Mouse (Mus musculus): Measurements from ENCODE around the gene Cplx1.
"Not testable (repeated sequence)": the region's sequence is repeated elsewhere in the genome, so short reads cannot be mapped to it uniquely, and the experiment has no call there.

Cplx1 gene

DNA sequence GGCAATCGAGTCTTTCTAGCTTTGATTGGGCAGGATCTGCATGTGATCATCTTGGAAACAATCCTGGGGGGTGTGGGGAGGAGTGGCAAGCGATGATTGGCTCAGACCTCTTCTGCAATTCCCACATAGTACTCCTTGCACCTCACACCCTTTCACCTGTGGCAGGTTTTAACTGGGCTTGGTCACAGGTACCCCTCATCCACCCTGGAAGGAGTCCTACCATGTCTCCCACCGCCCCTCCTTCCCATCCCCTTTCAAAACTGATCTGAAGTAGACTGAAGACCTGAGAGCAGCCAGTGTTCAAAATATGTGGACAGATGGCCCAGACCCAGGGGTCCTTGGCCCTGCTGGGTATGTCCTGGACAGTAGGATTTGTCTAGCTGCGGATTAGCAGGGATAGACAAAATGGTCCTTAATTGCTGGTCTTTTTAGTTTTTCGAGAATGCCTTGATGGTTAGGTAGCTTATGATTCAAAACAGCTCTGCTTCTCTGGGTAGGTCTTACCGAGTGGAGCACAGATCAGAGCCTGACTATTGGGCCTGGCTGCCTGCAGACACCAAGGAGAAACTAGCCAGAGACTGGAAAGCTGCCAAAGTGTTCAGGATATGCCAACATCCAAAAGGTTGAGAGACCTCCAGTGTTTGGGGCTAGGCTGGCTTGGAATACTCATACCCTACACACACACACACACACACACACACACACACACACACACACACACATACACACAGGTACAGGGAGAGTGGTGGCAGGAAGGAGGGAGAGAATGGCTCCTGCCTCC, 34.1 kb downstream of the Cplx1 start:
- no peak for DNase-seq

DNA sequence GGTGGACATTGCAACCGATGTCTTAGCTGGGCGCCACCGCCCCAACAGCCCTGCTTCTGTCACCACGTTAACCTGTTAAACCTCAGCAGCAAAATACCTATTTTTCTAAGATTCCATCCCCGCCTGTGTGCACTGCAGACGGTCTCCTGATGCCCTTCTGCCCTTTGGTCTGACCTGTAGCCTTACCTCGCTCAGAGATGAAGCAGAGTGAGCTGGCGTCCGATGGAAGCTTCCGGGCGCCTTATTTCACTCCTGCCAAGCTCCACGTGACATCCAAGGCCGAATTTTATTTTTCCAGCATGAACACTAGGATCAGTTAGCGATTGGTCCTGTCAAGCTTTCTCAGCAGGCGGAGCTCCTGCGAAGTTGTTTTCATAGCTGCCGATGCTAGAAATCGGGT, 47.5 kb downstream of the Cplx1 start:
- no peak for DNase-seq

DNA sequence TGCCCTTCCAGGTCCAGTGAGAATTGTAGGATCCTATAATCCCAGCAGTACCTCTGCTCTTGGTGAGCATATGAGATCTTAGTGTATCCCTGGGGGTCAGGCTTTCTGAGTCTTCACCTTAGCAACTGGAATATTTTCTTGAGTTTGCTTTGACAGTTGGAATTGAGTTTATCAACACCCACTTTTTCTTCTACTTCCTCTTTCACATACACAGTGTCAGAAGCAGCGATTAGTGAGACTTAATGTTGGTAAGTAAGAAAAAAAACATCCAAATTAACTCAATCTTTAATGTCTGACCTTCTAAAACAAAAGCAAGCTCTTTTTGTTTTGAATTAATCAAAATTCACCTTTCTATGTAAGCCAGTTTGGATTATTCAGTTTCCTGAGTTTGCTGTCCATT, 48.3 kb downstream of the Cplx1 start:
- no peak for DNase-seq

DNA sequence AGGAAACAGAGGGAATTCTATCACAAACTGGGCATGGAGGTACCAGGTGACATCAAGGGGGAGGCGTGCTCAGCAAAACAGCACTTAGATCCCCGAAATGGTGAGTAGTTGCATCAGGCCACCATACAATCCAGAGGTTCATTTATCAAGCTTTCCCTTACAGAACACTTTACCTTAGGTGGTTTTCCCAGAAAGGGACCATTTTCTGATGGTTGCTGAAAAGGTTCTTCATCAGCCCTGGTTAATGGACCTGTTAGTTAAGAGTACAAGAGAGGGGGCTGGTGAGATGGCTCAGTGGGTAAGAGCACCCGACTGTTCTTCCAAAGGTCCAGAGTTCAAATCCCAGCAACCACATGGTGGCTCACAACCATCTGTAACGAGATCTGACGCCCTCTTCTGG, 63.7 kb downstream of the Cplx1 start:
- DNase-seq, result not testable (repeated sequence)

DNA sequence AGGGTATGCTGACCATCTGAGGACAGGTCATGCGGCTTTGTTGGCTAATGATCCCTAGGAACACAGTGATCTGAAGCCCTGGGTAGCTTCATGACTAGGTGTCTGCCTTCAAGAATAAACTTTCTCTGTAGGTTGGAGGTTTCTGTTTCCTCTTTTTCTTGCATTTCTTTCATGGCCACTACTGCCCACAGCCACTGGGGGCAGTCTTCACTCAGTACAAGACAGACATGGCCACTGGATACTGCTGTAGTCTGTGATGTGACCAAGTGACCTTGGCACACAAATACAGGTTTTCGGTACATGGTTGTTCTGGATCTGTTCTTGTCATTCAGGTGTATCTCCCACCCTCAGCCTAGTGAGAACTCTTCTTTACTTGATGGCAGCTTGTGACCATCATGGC, 64.6 kb downstream of the Cplx1 start:
- DNase-seq, result peak; percentile 23

DNA sequence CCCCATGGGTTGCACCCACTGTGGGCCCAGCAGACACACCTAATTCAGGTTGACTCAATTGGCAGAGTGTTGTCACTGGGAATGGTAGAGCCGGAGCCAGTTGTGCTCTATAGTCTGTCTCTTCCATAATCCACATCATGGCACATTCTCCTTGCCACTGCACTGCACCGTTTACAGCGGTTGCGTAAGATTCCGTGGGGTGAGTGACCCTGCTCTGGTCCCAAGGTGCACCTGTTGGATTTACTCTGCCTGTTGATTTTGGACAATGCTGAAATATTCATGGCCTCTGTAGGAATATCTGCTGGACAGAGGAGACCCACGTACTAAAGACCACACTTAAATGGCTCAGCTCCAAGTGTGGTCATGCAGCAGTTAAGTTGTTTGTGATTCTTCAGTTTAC, 66.8 kb downstream of the Cplx1 start:
- no peak for DNase-seq

DNA sequence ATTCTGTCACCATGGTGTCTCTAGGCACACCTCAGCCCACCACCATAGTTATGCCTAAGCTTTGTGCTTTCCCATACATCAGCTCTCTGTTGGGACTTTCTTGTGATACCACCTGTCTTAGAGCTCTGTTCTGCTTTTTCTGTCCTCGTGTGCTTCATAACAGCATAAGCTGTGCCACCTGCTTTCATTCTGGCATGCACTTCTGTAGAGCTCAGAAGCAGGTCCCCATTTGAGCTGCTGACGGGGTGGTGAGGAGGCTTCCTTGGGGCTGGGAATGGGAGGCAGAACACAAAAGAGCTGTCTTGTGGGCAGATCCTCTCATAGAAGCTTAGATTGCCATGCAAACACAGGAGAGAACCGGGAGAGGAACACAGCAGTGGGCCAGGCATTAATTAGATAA, 73.8 kb downstream of the Cplx1 start:
- no peak for DNase-seq

DNA sequence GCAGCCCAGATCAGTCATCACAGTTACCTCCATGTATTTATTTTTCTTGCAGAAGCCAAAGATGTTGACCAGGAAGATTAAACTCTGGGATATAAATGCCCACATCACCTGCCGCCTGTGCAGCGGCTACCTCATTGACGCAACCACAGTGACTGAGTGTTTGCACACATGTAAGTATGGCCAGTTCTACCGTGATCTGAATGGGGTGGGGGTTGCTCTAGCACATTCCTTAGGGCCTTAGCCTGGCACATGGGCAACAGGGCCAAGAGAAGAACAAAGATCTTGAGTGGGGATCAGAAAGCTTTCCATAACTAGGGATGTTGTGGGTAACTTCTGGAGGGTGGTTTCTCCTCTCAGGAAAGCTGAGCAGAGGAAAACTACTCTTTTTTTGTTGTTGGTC, 76.1 kb downstream of the Cplx1 start:
- DNase-seq, result no peak

DNA sequence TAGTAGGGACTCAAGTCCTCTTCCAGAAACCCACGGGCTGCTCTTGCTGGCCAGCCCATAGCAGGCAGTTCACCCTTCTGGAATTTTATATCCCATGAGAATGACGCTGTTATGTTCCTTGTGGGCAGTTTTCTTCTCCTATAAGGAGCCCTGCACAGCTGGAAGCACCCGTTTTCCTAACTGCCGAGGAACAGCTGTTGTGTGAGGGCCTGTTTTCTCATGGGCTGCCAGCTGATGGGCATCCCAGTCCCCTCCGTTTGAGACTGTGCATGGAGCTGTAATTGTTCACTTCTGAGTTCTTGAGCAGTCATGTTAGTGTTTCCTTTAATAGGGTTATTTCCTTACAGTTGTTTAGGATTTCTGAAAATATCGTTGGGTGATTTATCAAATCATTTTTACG, 80.2 kb downstream of the Cplx1 start:
- DNase-seq, result no peak
